Mouse (Mus musculus): ENCODE measurements around the gene Lpp. TPM values are rescaled to one million over a fixed set of nuclear protein-coding genes. Genes with fewer than 3 reads are reported as not detected.

Lpp gene
- polyA plus RNA-seq, 1 experiment = 8.1 TPM

- H3K27me3 ChIP-seq (ENCODE audit: control insufficient read depth, insufficient read depth, low read length) = no peaks in the 10 kb centered on the region
- TF ChIP-seq CTCF (IDR thresholded peaks at IDR 0.05; ENCODE audit: borderline replicate concordance, insufficient read depth, low read depth, low read length) (no peak), POLR2A (IDR thresholded peaks at IDR 0.05; ENCODE audit: borderline replicate concordance, insufficient read depth, low read length) (no peak)
- DNase-seq = no peak
- 83% methylated on average over 4 of the region's 4 CpGs for WGBS
- no peaks in the 10 kb centered on the region for H3K4me1 ChIP-seq (ENCODE audit: control insufficient read depth, insufficient read depth, low read length)
- H3K4me3 ChIP-seq (replicated peaks; ENCODE audit: insufficient read depth, low read depth, low read length) = no peak overlapping the region
- no peak overlapping the region for H3K27ac ChIP-seq (ENCODE audit: insufficient read depth, low read length)
Observed at GRCm38 (mm10) chr16:24695062-24695461, 301.8 kb downstream of the Lpp start.

DNA sequence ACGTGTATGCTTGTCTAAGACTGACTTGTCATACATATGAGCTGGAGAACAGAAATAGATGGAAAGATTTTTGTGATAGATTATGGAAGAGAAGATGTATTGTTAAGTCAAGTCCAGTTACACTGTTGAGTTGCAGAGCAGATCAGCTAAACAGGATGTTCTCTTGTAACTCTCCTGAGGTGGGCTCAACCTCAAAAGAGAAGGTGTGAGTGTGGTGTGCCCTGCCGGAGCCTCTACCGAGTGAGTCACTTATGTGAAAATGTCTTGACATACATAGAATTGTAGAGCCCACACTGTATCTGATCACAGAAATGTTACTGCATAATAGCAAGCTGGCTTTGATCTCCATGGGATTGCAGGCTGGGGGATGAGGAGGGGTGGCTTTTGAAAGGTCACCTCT lies 310.9 kb downstream of the Lpp start:
- TF ChIP-seq CTCF (IDR thresholded peaks at IDR 0.05; ENCODE audit: borderline replicate concordance, insufficient read depth, low read depth, low read length) = no peak
- TF ChIP-seq POLR2A (IDR thresholded peaks at IDR 0.05; ENCODE audit: borderline replicate concordance, insufficient read depth, low read length) = no peak
- Histone ChIP-seq H3K4me1 (ENCODE audit: control insufficient read depth, insufficient read depth, low read length) (no peaks in the 10 kb centered on the region), H3K4me3 (replicated peaks; ENCODE audit: insufficient read depth, low read depth, low read length) (no peak overlapping the region), H3K27me3 (ENCODE audit: control insufficient read depth, insufficient read depth, low read length) (no peaks in the 10 kb centered on the region), H3K27ac (ENCODE audit: insufficient read depth, low read length) (no peak overlapping the region)
- no peak for DNase-seq
- 93% methylated on average over 3 of the region's 3 CpGs for WGBS

GRCm38 (mm10) chr16:24723641-24724040 lies 330.3 kb downstream of the Lpp start:
- WGBS = 86% methylated on average over 4 of the region's 4 CpGs
- Histone ChIP-seq H3K27ac (ENCODE audit: insufficient read depth, low read length) (no peak overlapping the region), H3K4me3 (replicated peaks; ENCODE audit: insufficient read depth, low read depth, low read length) (no peak overlapping the region), H3K27me3 (ENCODE audit: control insufficient read depth, insufficient read depth, low read length) (no peaks in the 10 kb centered on the region), H3K4me1 (ENCODE audit: control insufficient read depth, insufficient read depth, low read length) (no peaks in the 10 kb centered on the region)
- no peak for TF ChIP-seq POLR2A (IDR thresholded peaks at IDR 0.05; ENCODE audit: borderline replicate concordance, insufficient read depth, low read length)
- no peak for TF ChIP-seq CTCF (IDR thresholded peaks at IDR 0.05; ENCODE audit: borderline replicate concordance, insufficient read depth, low read depth, low read length)
- no peak for DNase-seq

- WGBS = 78% methylated on average over 1 of the region's 1 CpGs
- TF ChIP-seq CTCF (IDR thresholded peaks at IDR 0.05; ENCODE audit: borderline replicate concordance, insufficient read depth, low read depth, low read length) (no peak), POLR2A (IDR thresholded peaks at IDR 0.05; ENCODE audit: borderline replicate concordance, insufficient read depth, low read length) (no peak)
- Histone ChIP-seq H3K27me3 (ENCODE audit: control insufficient read depth, insufficient read depth, low read length) (no peaks in the 10 kb centered on the region), H3K4me1 (ENCODE audit: control insufficient read depth, insufficient read depth, low read length) (no peaks in the 10 kb centered on the region), H3K27ac (ENCODE audit: insufficient read depth, low read length) (no peak overlapping the region), H3K4me3 (replicated peaks; ENCODE audit: insufficient read depth, low read depth, low read length) (no peak overlapping the region)
- DNase-seq = no peak
Observed at GRCm38 (mm10) chr16:24732751-24733150, 339.4 kb downstream of the Lpp start.

GRCm38 (mm10) chr16:24733321-24733720 lies 340.0 kb downstream of the Lpp start:
- H3K27me3 ChIP-seq (ENCODE audit: control insufficient read depth, insufficient read depth, low read length) = no peaks in the 10 kb centered on the region
- 98% methylated on average over 1 of the region's 1 CpGs for WGBS
- no peak overlapping the region for H3K4me3 ChIP-seq (replicated peaks; ENCODE audit: insufficient read depth, low read depth, low read length)
- H3K4me1 ChIP-seq (ENCODE audit: control insufficient read depth, insufficient read depth, low read length) = no peaks in the 10 kb centered on the region
- TF ChIP-seq POLR2A (IDR thresholded peaks at IDR 0.05; ENCODE audit: borderline replicate concordance, insufficient read depth, low read length) (no peak), CTCF (IDR thresholded peaks at IDR 0.05; ENCODE audit: borderline replicate concordance, insufficient read depth, low read depth, low read length) (no peak)
- DNase-seq = no peak
- H3K27ac ChIP-seq (ENCODE audit: insufficient read depth, low read length) = no peak overlapping the region

DNA sequence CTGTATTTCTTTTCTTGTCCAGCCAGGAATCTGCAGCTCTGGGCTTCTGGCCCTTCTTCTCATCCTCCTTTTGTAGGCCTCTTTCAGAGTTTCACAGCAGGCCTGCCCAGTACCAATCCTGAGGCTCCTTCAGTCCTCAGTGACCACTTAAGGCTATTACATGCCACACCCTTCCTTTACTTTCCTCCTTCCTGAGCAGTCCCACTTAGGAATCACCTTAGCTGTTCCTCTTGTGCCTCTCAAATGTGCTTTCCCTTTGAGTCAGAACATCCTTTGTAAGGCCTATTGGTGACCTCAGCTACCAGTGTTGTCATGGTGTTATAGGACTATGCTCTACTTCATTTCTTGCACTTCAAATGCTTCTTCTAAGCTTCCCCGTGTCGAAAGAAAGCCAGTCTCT lies 342.4 kb downstream of the Lpp start:
- Histone ChIP-seq H3K27ac (ENCODE audit: insufficient read depth, low read length) (no peak overlapping the region), H3K4me1 (ENCODE audit: control insufficient read depth, insufficient read depth, low read length) (no peaks in the 10 kb centered on the region), H3K4me3 (replicated peaks; ENCODE audit: insufficient read depth, low read depth, low read length) (no peak overlapping the region), H3K27me3 (ENCODE audit: control insufficient read depth, insufficient read depth, low read length) (no peaks in the 10 kb centered on the region)
- DNase-seq = no peak
- WGBS = 92% methylated on average over 2 of the region's 2 CpGs
- TF ChIP-seq POLR2A (IDR thresholded peaks at IDR 0.05; ENCODE audit: borderline replicate concordance, insufficient read depth, low read length) (no peak), CTCF (IDR thresholded peaks at IDR 0.05; ENCODE audit: borderline replicate concordance, insufficient read depth, low read depth, low read length) (no peak)

GRCm38 (mm10) chr16:24737362-24738057 lies 344.2 kb downstream of the Lpp start:
- no peak for DNase-seq
- 55% methylated on average over 10 of the region's 10 CpGs for WGBS
- H3K4me1 ChIP-seq (ENCODE audit: control insufficient read depth, insufficient read depth, low read length) = no peaks in the 10 kb centered on the region
- H3K4me3 ChIP-seq (replicated peaks; ENCODE audit: insufficient read depth, low read depth, low read length) = no peak overlapping the region
- no peaks in the 10 kb centered on the region for H3K27me3 ChIP-seq (ENCODE audit: control insufficient read depth, insufficient read depth, low read length)
- TF ChIP-seq CTCF (IDR thresholded peaks at IDR 0.05; ENCODE audit: borderline replicate concordance, insufficient read depth, low read depth, low read length) = no peak
- TF ChIP-seq POLR2A (IDR thresholded peaks at IDR 0.05; ENCODE audit: borderline replicate concordance, insufficient read depth, low read length) = no peak
- H3K27ac ChIP-seq (ENCODE audit: insufficient read depth, low read length) = no peak overlapping the region

- 96% methylated on average over 4 of the region's 4 CpGs for WGBS
- H3K4me1 ChIP-seq (ENCODE audit: control insufficient read depth, insufficient read depth, low read length) = no peaks in the 10 kb centered on the region
- TF ChIP-seq POLR2A (IDR thresholded peaks at IDR 0.05; ENCODE audit: borderline replicate concordance, insufficient read depth, low read length) = no peak
- no peak for TF ChIP-seq CTCF (IDR thresholded peaks at IDR 0.05; ENCODE audit: borderline replicate concordance, insufficient read depth, low read depth, low read length)
- H3K27ac ChIP-seq (ENCODE audit: insufficient read depth, low read length) = no peak overlapping the region
- no peak overlapping the region for H3K4me3 ChIP-seq (replicated peaks; ENCODE audit: insufficient read depth, low read depth, low read length)
- no peaks in the 10 kb centered on the region for H3K27me3 ChIP-seq (ENCODE audit: control insufficient read depth, insufficient read depth, low read length)
- no peak for DNase-seq
Observed at GRCm38 (mm10) chr16:24740714-24741113, 347.4 kb downstream of the Lpp start.

All from cerebellum, adult 2 months (tissue).